Mouse (Mus musculus) kidney, adult 2 months (tissue): Measurements from ENCODE around the gene Gm47985. TPM values are rescaled to one million over a fixed set of nuclear protein-coding genes. Genes with fewer than 3 reads are reported as not detected.
A peak's percentile ranks its signal among the peaks of the same experiment; 100 is the strongest.
"Not testable (repeated sequence)": the region's sequence is repeated elsewhere in the genome, so short reads cannot be mapped to it uniquely, and the experiment has no call there.

Experiments used
- DNase-seq: peaks from one replicate; pipeline ENCODE4 v3.0.0; 2021
- H3K27ac ChIP-seq: fragments of 200-500 bp; 2 replicates; pipeline ENCODE4 v1.5.1; 2012; ENCODE audit warnings: low read depth, low read length, control low read depth, inconsistent platforms; ENCODE audit not compliant: insufficient read depth
- H3K27me3 ChIP-seq: fragments of 200-500 bp; replicated peaks from 2 replicates; pipeline ENCODE4 v1.6.1; 2012; ENCODE audit warnings: mild to moderate bottlenecking, moderate library complexity, low read length, inconsistent platforms; ENCODE audit not compliant: control insufficient read depth, insufficient read depth
- H3K36me3 ChIP-seq: fragments of 200-500 bp; 2 replicates; pipeline ENCODE4 v1.6.1; 2012; ENCODE audit warnings: mild to moderate bottlenecking, moderate library complexity, low read length, inconsistent platforms; ENCODE audit not compliant: control insufficient read depth, insufficient read depth
- H3K4me1 ChIP-seq: fragments of 200-500 bp; 2 replicates; pipeline ENCODE4 v1.6.1; 2011; ENCODE audit warnings: low read length; ENCODE audit not compliant: control insufficient read depth, insufficient read depth
- H3K4me3 ChIP-seq: fragments of 200-500 bp; 2 replicates; pipeline ENCODE4 v1.5.1; 2011; ENCODE audit warnings: mild to moderate bottlenecking, low read depth, low read length, control low read depth; ENCODE audit not compliant: insufficient read depth
- CTCF ChIP-seq: fragments of 200-500 bp; conservative IDR thresholded peaks from 2 replicates; pipeline ENCODE4 v1.5.1; 2011; ENCODE audit warnings: low read depth, mild to moderate bottlenecking, control low read depth, low read length, moderate library complexity, mixed read lengths; ENCODE audit not compliant: insufficient read depth, insufficient read length
- POLR2A ChIP-seq: fragments of 200-500 bp; IDR thresholded peaks from one replicate; pipeline ENCODE4 v1.6.1; 2011; ENCODE audit warnings: low read depth, low read length, control low read depth
- WGBS: fragments of 180-500 bp; shearing (Covaris S2); methylation state at CpG from one replicate; pipeline ENCODE4 v1.1.7; 2018; 5-methylcytosine and 5-hydroxymethylcytosine counted together
- polyA plus RNA-seq: library from polyadenylated mRNA; depleted of rRNA; stranded (reverse); fragments of >200 nt; gene quantifications from 2 replicates; pipeline ENCODE4 v1.2.3, GENCODE M21; 2012

Gm47985 gene
- polyA plus RNA-seq, 1 experiment, result not detected

- no peak for TF ChIP-seq CTCF
- no peak for TF ChIP-seq POLR2A
- 44% methylated on average over 2 of the region's 2 CpGs for WGBS
- Histone ChIP-seq H3K4me3 (no peak overlapping the region), H3K27me3 (no peaks in the 10 kb centered on the region), H3K4me1 (peaks cover 22% of the 10 kb centered on the region; the same call in 1 of the 2 replicates), H3K36me3 (peaks cover 5% of the 10 kb centered on the region), H3K27ac (peak overlapping the region; percentile 90; the same call in 1 of the 2 replicates)
- peak; percentile 49 for DNase-seq
Observed at GRCm38 (mm10) chr1:151151089-151151488, 31.2 kb upstream of the Gm47985 start.

GRCm38 (mm10) chr1:151153056-151153652 is 29.2 kb upstream of the Gm47985 start:
- peak; percentile 78 for DNase-seq
- peaks cover 5% of the 10 kb centered on the region for H3K36me3 ChIP-seq
- peak overlapping the region; percentile 46 for H3K4me3 ChIP-seq
- TF ChIP-seq POLR2A, result no peak
- no peak for TF ChIP-seq CTCF
- peak overlapping the region; percentile 90 for H3K27ac ChIP-seq
- peaks cover 30% of the 10 kb centered on the region; the same call in 1 of the 2 replicates for H3K4me1 ChIP-seq
- 62% methylated on average over 6 of the region's 6 CpGs for WGBS
- H3K27me3 ChIP-seq, result no peaks in the 10 kb centered on the region

GRCm38 (mm10) chr1:151154131-151154530 is 28.2 kb upstream of the Gm47985 start:
- peak overlapping the region; percentile 99 for H3K27ac ChIP-seq
- DNase-seq, result peak; percentile 55
- peak overlapping the region; percentile 58 for H3K4me3 ChIP-seq
- H3K36me3 ChIP-seq, H3K27me3 ChIP-seq: not testable (repeated sequence)
- WGBS, result 51% methylated on average over 9 of the region's 9 CpGs
- peaks cover 30% of the 10 kb centered on the region; the same call in 1 of the 2 replicates for H3K4me1 ChIP-seq

GRCm38 (mm10) chr1:151156129-151156528 is 26.2 kb upstream of the Gm47985 start:
- no peak for DNase-seq
- H3K27me3 ChIP-seq, result no peaks in the 10 kb centered on the region
- H3K4me3 ChIP-seq, result no peak overlapping the region
- H3K4me1 ChIP-seq, result peaks cover 34% of the 10 kb centered on the region; the same call in 1 of the 2 replicates
- H3K27ac ChIP-seq, result peak overlapping the region; percentile 80
- WGBS, result 97% methylated on average over 3 of the region's 3 CpGs
- TF ChIP-seq CTCF (no peak), POLR2A (no peak)
- H3K36me3 ChIP-seq, result peaks cover 2% of the 10 kb centered on the region; the same call in 1 of the 2 replicates

GRCm38 (mm10) chr1:151156777-151157632 is 25.3 kb upstream of the Gm47985 start:
- H3K27me3 ChIP-seq, result no peaks in the 10 kb centered on the region
- TF ChIP-seq CTCF (no peak), POLR2A (no peak)
- 0 out of 2 replicates have a peak overlapping the region, but pooled peaks have one; percentile 58 for H3K27ac ChIP-seq
- H3K4me3 ChIP-seq, result no peak overlapping the region
- 68% methylated on average over 7 of the region's 7 CpGs for WGBS
- H3K36me3 ChIP-seq, result peaks cover 2% of the 10 kb centered on the region; the same call in 1 of the 2 replicates
- no peak for DNase-seq
- H3K4me1 ChIP-seq, result peaks cover 29% of the 10 kb centered on the region; the same call in 1 of the 2 replicates

GRCm38 (mm10) chr1:151157963-151158856 is 24.1 kb upstream of the Gm47985 start:
- TF ChIP-seq CTCF (no peak), POLR2A (no peak)

More at GRCm38 (mm10) chr1:151157963-151158856, 24.1 kb upstream of the Gm47985 start:
- Histone ChIP-seq H3K4me1 (peaks cover 24% of the 10 kb centered on the region; the same call in 1 of the 2 replicates), H3K4me3 (no peak overlapping the region), H3K27me3 (no peaks in the 10 kb centered on the region), H3K36me3 (no peaks in the 10 kb centered on the region), H3K27ac (peak overlapping the region; percentile 99)
- peak; percentile 94 for DNase-seq
- 24% methylated on average over 9 of the region's 9 CpGs for WGBS
